Mouse (Mus musculus) embryo, embryonic 10 days (tissue): ENCODE measurements at regions not wholly inside any gene's neighbourhood (a gene's known extent, or its start where the extent isn't known, plus 50 kb on each side); places are given as distances from the start of the nearest gene placed in this dataset.
A peak's percentile ranks its signal among the peaks of the same experiment; 100 is the strongest.

Experiments
- DNase-seq: peaks from one replicate; pipeline ENCODE4 v3.0.0-alpha.2; 2015; ENCODE audit warnings: low spot score

DNA sequence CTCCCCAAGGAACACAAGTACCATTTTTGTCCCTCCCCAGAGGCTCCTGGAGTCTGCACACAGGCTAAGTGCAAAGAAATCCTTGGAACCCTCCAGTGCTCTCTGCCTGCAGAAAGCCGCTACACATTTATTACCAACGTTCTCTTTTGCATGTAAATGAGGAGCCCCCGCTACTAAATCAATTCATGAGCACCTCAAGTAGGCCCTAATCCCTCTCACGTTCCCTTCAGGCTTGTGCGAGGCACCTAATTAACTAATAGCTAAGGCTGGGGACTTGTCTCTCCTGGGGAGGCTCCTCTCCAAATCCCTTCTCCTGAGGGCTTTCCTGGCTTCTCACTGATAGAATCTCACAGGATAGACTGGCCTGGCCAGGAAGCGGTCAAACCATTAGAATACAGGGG lies 568.6 kb upstream of the Adam5 start:
- DNase-seq = peak; percentile 17

GRCm38 (mm10) chr8:25389947-25390346 lies 565.8 kb upstream of the Adam5 start:
- DNase-seq = peak; percentile 31

- peak; percentile 24 for DNase-seq
These were observed 565.2 kb upstream of the Adam5 start for GRCm38 (mm10) chr8:25389371-25389855.

GRCm38 (mm10) chr8:25388811-25389210 lies 564.6 kb upstream of the Adam5 start:
- DNase-seq = no peak

GRCm38 (mm10) chr8:25385186-25385585 lies 561.0 kb upstream of the Adam5 start:
- no peak for DNase-seq

DNA sequence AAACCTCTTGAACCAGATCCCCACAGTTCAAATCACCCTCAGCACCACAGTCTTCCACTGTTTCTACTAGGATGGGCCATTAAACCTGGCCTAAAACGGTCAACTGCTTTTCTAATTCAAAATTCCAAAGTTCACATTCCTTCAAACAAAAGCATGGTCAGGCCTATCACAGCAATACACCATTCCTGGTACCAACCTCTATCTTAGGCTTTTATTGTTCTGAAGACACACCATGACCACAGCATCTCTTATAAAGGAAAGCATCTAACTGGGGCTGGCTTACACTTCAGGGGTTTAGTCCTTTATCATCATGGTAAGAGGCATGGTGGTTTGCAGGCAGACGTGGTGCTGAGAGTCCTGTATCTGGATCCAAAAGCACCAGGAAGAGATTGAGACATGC lies 560.4 kb upstream of the Adam5 start:
- DNase-seq = no peak

DNA sequence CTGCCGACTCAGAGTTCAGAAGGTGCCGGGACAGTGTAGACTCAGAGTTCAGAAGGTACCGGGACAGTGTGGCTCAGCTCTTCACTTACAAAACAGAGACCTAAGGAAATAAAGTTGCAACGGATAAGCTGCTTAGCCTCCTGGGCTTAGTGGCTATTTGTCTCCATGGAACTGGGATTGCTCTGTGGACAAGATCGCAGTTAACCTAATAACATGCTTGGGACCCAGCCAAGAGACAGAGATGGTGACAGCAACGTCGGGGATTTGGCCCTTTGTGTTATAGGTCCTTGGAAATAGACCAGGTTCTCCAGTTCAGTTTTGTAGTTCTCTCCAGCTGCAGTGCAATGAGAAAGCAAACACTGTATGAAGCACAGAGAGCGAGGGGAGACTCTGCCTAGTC lies 549.1 kb upstream of the Adam5 start:
- DNase-seq = no peak

DNA sequence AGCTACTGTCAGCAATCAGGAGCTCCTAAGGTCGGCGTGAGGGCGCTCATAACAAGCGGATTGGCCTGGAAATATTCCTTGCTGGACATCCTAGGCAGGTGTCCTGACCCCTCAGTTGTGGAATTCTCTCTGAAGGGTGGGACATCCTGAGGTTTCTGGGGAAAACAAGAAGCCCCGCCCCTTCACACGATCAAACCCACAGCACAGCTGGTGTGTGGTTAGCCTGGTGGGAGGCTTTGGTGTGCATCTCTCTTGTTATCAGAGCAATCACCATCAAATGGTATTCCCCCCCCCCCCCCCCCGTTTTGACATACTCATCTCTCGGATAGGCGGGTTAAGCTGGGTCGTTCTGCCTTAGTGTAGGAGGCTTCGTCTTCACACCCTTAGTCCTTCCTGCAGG lies 546.8 kb upstream of the Adam5 start:
- no peak for DNase-seq

DNA sequence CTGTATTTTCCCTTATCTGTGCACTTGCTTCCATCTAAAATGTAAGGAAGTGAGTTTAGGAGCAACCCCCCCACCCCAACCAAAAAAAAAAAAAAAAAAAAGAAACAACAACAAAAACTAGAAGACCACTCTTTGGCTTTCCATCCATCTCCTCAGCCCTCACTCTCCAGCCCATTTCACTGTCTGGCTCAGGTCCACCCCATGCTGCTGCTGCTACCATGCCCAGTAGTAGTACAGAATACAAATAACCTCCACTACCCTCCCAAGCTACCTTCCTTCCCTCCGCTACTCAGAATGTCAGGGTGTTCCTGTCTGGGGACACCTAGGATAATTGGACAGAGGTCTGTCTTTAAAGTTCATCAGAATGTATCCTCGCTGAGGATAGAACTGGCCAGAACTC lies 545.2 kb upstream of the Adam5 start:
- no peak for DNase-seq

DNA sequence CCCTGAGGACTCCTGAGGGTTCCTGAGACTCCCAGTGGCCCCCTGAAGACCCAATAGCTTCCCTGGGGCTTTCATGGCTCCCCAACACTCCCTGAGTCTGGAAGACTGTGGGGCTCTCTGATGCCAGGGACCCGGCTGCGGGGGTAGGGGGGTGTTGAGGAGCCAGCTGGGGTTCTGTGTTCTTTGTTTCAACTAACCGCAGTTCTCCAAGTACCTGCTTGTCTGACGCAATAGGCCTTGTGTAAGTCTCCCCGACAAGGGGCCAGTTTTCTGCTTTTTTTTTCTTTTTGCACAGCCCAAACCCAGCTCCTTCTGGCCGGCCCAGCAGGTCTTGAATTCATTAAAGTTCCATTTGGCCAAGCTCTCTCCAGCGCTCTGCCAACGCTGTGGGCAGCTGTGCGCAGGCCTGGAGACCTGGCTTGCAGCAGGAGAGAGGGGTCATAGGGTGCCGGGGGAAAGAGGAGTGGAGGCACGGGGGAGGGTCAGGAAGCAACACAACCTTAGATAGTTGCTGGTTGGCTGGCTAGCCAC lies 544.5 kb upstream of the Adam5 start:
- DNase-seq = peak; percentile 80

- no peak for DNase-seq
These were observed 543.8 kb upstream of the Adam5 start for GRCm38 (mm10) chr8:25367806-25368549.

- no peak for DNase-seq
These were observed 542.0 kb upstream of the Adam5 start for GRCm38 (mm10) chr8:25366181-25366580.

DNA sequence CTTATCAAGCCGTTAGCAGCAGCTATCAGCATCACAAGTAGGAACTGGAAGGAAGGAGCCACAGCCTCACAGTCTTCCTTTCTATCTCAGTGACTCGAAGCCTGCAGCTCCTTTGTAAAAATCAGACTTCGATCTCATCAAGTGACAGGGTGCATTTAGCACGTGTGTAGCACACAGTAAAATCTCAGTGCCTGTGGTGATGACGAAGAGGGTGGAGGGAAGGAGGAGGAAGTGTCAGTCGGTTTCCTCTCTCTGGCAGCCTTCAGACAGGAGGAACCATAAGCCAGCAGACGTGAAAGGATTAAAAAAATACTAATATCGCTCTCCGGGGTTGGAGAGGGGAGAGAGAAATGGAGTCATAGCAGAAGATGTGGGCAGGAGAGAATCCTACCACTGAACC lies 538.5 kb upstream of the Adam5 start:
- DNase-seq = no peak

GRCm38 (mm10) chr8:25362146-25362545 lies 538.0 kb upstream of the Adam5 start:
- no peak for DNase-seq

DNA sequence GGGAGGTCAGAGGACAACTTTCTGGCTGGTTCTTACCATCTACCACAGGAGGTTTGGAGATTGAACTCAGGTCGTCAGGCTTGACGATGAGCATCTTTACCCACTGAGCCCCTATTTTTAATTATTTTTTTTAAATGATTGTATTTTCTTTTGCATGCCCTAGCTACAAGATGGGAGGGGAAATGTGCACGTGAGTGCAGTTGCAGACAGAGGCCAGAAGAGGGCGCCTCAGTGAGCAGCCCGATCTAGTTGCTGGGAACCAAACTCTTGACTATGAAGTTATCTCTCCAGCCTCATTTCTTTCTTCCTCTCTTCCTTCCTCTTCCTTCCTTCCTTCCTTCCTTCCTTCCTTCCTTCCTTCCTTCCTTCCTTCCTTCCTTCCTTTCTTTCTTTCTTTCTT lies 537.3 kb upstream of the Adam5 start:
- DNase-seq = no peak

DNA sequence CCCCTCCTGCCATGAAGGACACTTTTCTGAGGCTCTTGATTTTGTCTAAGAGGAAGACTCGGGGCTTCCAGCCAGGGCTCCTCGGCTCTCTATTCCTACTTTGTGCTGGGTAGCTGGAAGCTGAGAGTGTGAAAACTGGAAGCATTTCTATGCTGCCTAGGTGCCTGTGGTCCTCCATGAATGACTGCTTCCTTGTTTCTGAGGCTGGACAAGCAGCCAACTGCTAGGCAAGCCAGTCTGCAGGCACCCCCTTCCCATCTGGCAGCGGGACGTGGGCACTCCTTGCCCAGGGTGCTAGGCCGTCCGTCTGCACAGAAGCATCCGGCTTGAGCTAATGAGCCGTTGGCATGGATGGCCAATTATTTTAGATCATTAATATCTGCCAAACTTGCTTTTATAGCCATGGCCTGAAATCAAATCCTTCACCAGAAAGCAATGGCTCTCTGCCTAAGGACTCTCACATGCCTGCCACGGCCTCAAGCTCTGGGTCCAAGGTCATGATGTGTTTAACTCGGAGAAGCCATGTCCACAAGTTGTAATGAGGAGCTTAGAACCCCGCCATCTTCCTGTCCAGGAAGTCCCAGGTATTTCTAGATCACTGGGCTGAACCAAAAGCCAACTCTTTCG lies 534.5 kb upstream of the Adam5 start:
- no peak for DNase-seq

GRCm38 (mm10) chr8:25353822-25354770 lies 529.9 kb upstream of the Adam5 start:
- peak; percentile 63 for DNase-seq

GRCm38 (mm10) chr8:25353405-25353804 lies 529.2 kb upstream of the Adam5 start:
- DNase-seq = no peak

DNA sequence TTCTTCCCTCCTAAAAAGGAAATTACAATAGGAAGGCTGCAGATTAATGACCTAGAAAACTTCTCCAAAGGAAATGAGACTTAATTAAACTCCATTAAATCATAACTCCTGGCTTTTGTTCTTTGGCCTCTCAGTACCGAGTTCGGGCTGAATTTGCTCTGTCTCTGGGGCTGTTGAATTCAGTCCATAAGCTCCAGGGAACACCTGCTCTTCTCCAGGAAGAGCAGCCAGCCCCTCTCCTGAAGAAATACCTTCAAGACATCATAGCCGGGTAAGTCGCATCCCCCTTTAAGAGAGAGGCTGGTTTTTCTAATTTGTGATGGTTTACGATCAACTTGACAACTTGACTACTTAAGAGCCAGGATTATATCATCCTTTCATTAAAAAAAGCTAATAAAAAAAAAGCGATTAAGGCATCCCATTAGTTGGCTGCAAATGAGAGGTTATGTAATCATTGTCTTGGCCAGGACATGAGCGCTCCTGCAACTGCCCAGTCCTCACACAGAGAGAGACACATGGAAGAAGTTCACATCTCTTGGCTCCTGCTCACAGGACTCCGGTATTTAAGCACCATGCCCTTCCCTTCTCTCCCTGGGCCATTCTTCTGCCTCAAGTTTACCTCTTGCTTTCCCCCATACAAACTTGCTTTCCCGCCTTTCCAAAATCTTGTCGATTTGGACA lies 524.0 kb upstream of the Adam5 start:
- no peak for DNase-seq

DNA sequence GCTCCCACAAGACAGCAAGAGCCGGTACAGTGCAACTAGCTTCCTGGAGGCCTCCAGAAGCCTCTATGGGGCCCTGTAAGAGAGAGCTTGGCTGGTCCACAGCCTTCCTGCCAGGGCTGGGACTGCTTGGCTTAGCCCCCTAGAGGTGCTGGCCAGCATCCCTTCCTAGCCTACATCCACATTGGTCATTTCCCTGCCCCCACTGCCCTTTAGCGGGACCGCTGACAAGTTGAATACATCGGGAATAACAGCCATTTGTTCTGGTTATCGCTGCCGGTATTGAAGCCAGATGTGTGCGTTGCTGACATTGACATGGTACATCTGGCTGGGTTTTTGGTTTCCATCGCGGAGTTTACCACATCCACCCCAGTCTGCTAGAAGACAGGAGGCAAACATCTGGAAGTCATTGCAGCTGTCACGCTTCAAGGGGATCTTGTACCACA lies 519.0 kb upstream of the Adam5 start:
- DNase-seq = peak; percentile 91

DNA sequence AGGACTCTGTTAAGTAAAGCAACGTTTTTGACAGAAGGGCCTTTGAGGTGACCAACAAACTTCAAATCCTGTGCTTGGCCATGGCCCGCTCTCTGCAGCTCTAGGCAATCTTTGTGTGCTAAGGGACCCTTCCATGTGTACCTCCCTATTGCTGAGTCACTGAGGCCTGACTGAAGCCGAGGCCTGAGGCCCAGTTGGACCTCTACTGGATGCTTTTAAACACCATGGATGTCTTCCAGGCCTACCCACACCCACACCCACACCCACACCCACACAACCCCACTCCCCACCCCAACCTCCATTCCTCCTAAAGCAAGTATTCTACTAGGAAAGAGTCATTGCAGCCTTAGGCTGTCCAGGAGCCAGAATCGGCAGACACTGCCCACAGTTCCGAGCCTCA lies 518.3 kb upstream of the Adam5 start:
- DNase-seq = no peak

- no peak for DNase-seq
These were observed 517.1 kb upstream of the Adam5 start for GRCm38 (mm10) chr8:25341225-25341624.
